Mouse (Mus musculus): ENCODE data around the gene Igsf21. TPM values are rescaled to one million over a fixed set of nuclear protein-coding genes. Genes with fewer than 3 reads are reported as not detected.

Gene Igsf21
- polyA plus RNA-seq, 1 experiment from 2014 or later, result 0.07 TPM

DNA sequence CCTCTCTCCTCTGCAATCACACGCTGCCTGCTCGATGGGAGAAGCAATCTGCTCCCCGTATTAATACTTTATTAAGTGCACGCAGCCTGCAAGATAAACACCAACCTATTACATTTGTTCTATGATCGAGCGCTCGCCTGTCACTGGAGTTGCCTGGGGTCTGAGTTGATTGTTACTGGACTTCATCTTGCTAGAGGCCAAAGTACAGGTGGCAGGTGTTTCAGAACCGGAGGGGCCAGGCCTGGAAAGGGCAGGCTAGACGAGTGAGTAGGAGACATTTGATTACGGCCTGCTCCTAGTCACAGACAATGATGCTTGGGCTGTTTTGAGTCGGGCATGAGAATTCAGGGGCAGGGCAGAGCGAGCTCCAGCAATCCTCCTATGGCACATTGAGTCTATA is 73.5 kb downstream of the Igsf21 start:
- Histone ChIP-seq H3K4me1 (ENCODE audit: control insufficient read depth, insufficient read depth, low read length) (no peaks in the 10 kb centered on the region), H3K36me3 (ENCODE audit: control insufficient read depth, insufficient read depth, low read length) (no peaks in the 10 kb centered on the region), H3K27ac (replicated peaks; ENCODE audit: low read depth, low read length) (no peak overlapping the region), H3K27me3 (ENCODE audit: control insufficient read depth, insufficient read depth, low read length) (no peaks in the 10 kb centered on the region), H3K9ac (ENCODE audit: low read length) (no peak overlapping the region), H3K9me3 (ENCODE audit: control insufficient read depth, low read length) (no peaks in the 10 kb centered on the region), H3K4me3 (ENCODE audit: low read depth, low read length) (no peak overlapping the region), H3K4me2 (ENCODE audit: low read depth, severe bottlenecking) (no peak overlapping the region)
- 79% methylated on average over 12 of the region's 12 CpGs for WGBS
- DNase-seq (ENCODE audit: low spot score) (no peak), ATAC-seq (ENCODE audit: insufficient number of reproducible peaks, low FRiP score, low TSS enrichment, low read depth) (no peak)

DNA sequence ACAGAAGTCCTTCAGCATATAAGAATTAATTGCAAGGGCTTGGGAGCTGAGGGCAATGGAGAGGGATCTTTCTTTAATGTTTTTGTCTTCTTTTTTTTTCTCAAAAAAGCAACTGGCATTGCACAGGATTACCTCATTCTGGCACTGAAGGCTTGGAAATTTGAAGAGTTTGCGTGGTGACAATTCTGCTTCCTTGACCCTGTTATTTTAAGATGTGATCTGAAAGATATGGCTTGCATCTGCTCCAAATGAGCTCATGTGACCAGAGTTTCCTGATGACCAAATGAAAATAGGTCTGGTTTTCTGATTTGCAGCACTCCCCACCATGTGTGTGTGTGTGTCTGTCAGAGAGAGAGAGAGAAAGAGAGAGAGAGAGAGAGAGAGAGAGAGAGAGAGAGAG is 74.7 kb downstream of the Igsf21 start:
- H3K36me3 ChIP-seq (ENCODE audit: control insufficient read depth, insufficient read depth, low read length), result no peaks in the 10 kb centered on the region
- H3K9me3 ChIP-seq (ENCODE audit: control insufficient read depth, low read length), result no peaks in the 10 kb centered on the region
- DNase-seq (ENCODE audit: low spot score) (no peak), ATAC-seq (ENCODE audit: insufficient number of reproducible peaks, low FRiP score, low TSS enrichment, low read depth) (no peak)
- H3K4me2 ChIP-seq (ENCODE audit: low read depth, severe bottlenecking), result no peak overlapping the region
- H3K4me3 ChIP-seq (ENCODE audit: low read depth, low read length), result no peak overlapping the region
- WGBS, result 94% methylated on average over 1 of the region's 1 CpGs
- no peaks in the 10 kb centered on the region for H3K4me1 ChIP-seq (ENCODE audit: control insufficient read depth, insufficient read depth, low read length)
- no peak overlapping the region for H3K9ac ChIP-seq (ENCODE audit: low read length)
- H3K27ac ChIP-seq (replicated peaks; ENCODE audit: low read depth, low read length), result no peak overlapping the region
- H3K27me3 ChIP-seq (ENCODE audit: control insufficient read depth, insufficient read depth, low read length), result no peaks in the 10 kb centered on the region

DNA sequence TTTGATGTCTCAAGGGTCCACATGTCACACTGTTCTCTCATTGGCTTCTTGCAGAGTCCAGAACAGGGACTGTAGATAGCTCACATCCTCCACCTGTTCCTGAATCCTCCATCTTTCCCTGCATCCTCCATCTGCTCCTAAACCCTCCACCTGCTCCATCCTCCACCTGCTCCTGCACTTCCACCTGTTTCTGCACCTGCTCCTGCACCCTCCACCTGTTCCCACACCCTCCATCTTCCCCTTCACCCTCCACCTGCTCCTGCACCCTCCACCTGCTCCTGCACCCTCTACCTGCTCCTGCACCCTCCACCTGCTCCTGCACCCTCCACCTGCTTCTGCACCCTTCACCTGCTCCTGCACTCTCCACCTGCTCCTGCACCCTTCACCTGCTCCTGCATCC is 75.4 kb downstream of the Igsf21 start:
- H3K9me3 ChIP-seq (ENCODE audit: control insufficient read depth, low read length), result no peaks in the 10 kb centered on the region
- no peaks in the 10 kb centered on the region for H3K27me3 ChIP-seq (ENCODE audit: control insufficient read depth, insufficient read depth, low read length)
- no peak overlapping the region for H3K4me3 ChIP-seq (ENCODE audit: low read depth, low read length)
- ATAC-seq (ENCODE audit: insufficient number of reproducible peaks, low FRiP score, low TSS enrichment, low read depth) (no peak), DNase-seq (ENCODE audit: low spot score) (no peak)
- H3K4me2 ChIP-seq (ENCODE audit: low read depth, severe bottlenecking), result no peak overlapping the region
- H3K4me1 ChIP-seq (ENCODE audit: control insufficient read depth, insufficient read depth, low read length), result no peaks in the 10 kb centered on the region
- H3K36me3 ChIP-seq (ENCODE audit: control insufficient read depth, insufficient read depth, low read length), result no peaks in the 10 kb centered on the region
- H3K27ac ChIP-seq (replicated peaks; ENCODE audit: low read depth, low read length), result no peak overlapping the region
- no peak overlapping the region for H3K9ac ChIP-seq (ENCODE audit: low read length)

DNA sequence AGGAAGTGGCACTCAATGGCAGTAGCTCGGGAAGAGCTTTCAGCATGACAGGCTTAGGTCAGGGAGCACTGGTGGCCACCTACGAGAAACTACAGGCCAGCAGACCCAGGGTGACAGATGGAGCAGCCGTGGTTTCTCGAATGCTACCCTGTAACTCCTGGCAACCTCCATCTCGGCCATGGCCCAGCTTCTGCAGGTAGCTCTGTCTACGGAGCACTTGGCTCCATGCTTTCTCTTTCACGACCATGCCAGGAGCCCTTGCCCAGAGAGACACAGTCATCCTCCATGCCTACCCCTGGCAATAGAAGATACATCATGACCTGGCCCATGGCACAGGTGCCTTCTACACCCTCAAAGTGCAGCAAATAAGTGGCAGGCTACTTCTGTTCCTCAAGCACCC is 80.7 kb downstream of the Igsf21 start:
- DNase-seq (ENCODE audit: low spot score) (no peak), ATAC-seq (ENCODE audit: insufficient number of reproducible peaks, low FRiP score, low TSS enrichment, low read depth) (no peak)
- H3K9ac ChIP-seq (ENCODE audit: low read length), result no peak overlapping the region
- H3K4me2 ChIP-seq (ENCODE audit: low read depth, severe bottlenecking), result no peak overlapping the region
- WGBS, result 79% methylated on average over 7 of the region's 7 CpGs
- no peaks in the 10 kb centered on the region for H3K36me3 ChIP-seq (ENCODE audit: control insufficient read depth, insufficient read depth, low read length)
- no peak overlapping the region for H3K4me3 ChIP-seq (ENCODE audit: low read depth, low read length)
- H3K27ac ChIP-seq (replicated peaks; ENCODE audit: low read depth, low read length), result no peak overlapping the region
- no peaks in the 10 kb centered on the region for H3K27me3 ChIP-seq (ENCODE audit: control insufficient read depth, insufficient read depth, low read length)
- no peaks in the 10 kb centered on the region for H3K4me1 ChIP-seq (ENCODE audit: control insufficient read depth, insufficient read depth, low read length)
- H3K9me3 ChIP-seq (ENCODE audit: control insufficient read depth, low read length), result no peaks in the 10 kb centered on the region

DNA sequence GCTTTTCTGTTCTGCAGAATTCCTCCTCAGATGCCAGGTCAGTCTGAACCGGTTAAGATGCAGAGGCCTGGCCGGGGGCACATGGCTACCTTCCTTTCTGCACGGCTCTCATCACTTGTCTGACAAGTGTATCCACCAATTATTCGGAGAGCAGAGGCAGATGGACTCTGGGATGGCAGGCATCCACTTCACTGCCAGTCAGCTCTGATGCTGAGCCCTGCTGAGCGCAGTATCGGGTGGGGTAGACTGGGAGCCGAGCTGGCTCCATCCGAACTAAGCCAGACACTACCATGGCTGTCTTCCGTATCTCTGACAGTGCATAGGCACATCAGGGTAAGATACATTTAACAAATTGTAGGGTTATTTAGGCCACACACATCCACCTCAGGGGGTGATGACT is 81.9 kb downstream of the Igsf21 start:
- Histone ChIP-seq H3K4me3 (ENCODE audit: low read depth, low read length) (no peak overlapping the region), H3K36me3 (ENCODE audit: control insufficient read depth, insufficient read depth, low read length) (no peaks in the 10 kb centered on the region), H3K9me3 (ENCODE audit: control insufficient read depth, low read length) (no peaks in the 10 kb centered on the region), H3K4me2 (ENCODE audit: low read depth, severe bottlenecking) (no peak overlapping the region), H3K27ac (replicated peaks; ENCODE audit: low read depth, low read length) (no peak overlapping the region), H3K4me1 (ENCODE audit: control insufficient read depth, insufficient read depth, low read length) (no peaks in the 10 kb centered on the region), H3K9ac (ENCODE audit: low read length) (no peak overlapping the region), H3K27me3 (ENCODE audit: control insufficient read depth, insufficient read depth, low read length) (no peaks in the 10 kb centered on the region)
- no peak for DNase-seq (ENCODE audit: low spot score)
- no peak for ATAC-seq (ENCODE audit: insufficient number of reproducible peaks, low FRiP score, low TSS enrichment, low read depth)
- 88% methylated on average over 9 of the region's 9 CpGs for WGBS

DNA sequence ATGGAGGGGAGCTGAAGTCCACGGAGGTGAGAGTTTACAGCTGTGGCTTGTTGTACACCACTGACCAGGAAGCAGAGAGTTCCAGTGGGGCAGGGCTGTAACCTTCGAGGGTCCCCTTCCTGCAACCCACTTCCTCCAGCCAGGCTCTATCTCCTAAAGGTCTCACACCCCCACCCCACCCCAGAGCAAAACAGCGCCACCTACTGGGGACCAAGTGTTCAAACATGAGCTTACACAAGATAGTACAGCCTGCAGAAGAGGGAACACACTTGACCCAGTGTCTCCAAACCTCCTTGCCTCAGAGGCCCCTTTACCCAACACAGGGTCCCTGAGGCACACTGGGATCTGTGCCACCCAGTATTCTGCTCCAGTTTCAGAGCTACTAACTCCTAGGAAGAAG is 87.0 kb downstream of the Igsf21 start:
- Histone ChIP-seq H3K36me3 (ENCODE audit: control insufficient read depth, insufficient read depth, low read length) (no peaks in the 10 kb centered on the region), H3K4me1 (ENCODE audit: control insufficient read depth, insufficient read depth, low read length) (no peaks in the 10 kb centered on the region), H3K4me3 (ENCODE audit: low read depth, low read length) (no peak overlapping the region), H3K27ac (replicated peaks; ENCODE audit: low read depth, low read length) (no peak overlapping the region), H3K9me3 (ENCODE audit: control insufficient read depth, low read length) (no peaks in the 10 kb centered on the region), H3K9ac (ENCODE audit: low read length) (no peak overlapping the region), H3K4me2 (ENCODE audit: low read depth, severe bottlenecking) (no peak overlapping the region), H3K27me3 (ENCODE audit: control insufficient read depth, insufficient read depth, low read length) (no peaks in the 10 kb centered on the region)
- 42% methylated on average over 3 of the region's 3 CpGs for WGBS
- no peak for DNase-seq (ENCODE audit: low spot score)
- ATAC-seq (ENCODE audit: insufficient number of reproducible peaks, low FRiP score, low TSS enrichment, low read depth), result no peak

DNA sequence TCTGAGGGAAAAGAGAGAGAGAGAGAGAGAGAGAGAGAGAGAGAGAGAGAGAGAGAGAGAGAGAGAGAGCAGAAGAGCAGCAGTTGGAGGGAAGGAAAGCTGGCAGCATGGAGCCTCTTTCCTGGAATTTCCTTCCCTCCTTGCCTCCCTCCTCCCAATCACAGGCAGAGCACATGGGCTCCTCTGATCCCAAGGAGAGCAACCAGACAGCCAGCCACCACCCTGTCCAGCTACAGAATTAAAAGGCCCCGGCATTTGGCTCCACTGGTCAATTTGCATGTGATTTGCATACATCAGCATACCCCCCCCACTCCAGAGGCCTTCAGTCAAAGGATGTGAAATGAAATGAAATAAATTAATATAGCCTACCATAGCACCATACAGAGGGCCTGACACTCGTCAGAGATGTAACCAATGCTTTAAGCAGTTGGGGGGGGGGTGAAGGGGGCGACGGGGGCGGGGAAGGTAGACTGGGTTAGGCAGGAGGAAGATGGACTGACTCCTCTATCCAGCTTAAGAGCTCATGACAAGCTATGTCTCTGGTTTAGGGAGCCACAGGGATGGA is 91.6 kb downstream of the Igsf21 start:
- ATAC-seq (ENCODE audit: insufficient number of reproducible peaks, low FRiP score, low TSS enrichment, low read depth), result no peak
- no peaks in the 10 kb centered on the region for H3K36me3 ChIP-seq (ENCODE audit: control insufficient read depth, insufficient read depth, low read length)
- no peak overlapping the region for H3K4me3 ChIP-seq (ENCODE audit: low read depth, low read length)

DNA sequence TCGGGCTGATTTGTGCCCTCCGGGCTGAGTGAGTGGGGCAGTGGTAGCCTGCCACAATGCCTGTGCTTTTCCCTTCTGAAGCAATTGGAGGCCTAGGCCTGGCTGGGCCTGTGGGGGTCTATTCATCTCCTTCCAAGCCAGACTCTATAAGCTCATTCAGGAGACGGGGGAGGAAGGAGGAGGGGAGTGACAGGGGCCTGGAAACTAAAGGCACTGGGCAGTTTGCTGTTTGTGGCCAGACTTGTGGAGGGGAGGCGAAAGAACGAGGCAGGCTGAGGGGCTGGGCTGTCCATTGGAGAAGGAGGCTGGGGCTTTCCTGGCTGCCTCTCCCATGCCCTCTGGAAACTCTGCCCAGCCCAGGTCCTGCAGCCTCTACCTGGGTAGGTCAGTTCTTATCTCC is 92.1 kb downstream of the Igsf21 start:
- Histone ChIP-seq H3K4me2 (ENCODE audit: low read depth, severe bottlenecking) (no peak overlapping the region), H3K27me3 (ENCODE audit: control insufficient read depth, insufficient read depth, low read length) (no peaks in the 10 kb centered on the region), H3K9ac (ENCODE audit: low read length) (no peak overlapping the region), H3K9me3 (ENCODE audit: control insufficient read depth, low read length) (no peaks in the 10 kb centered on the region), H3K27ac (replicated peaks; ENCODE audit: low read depth, low read length) (no peak overlapping the region), H3K4me3 (ENCODE audit: low read depth, low read length) (no peak overlapping the region), H3K36me3 (ENCODE audit: control insufficient read depth, insufficient read depth, low read length) (no peaks in the 10 kb centered on the region), H3K4me1 (ENCODE audit: control insufficient read depth, insufficient read depth, low read length) (no peaks in the 10 kb centered on the region)
- 61% methylated on average over 5 of the region's 5 CpGs for WGBS
- ATAC-seq (ENCODE audit: insufficient number of reproducible peaks, low FRiP score, low TSS enrichment, low read depth) (no peak), DNase-seq (ENCODE audit: low spot score) (no peak)

More for the DNA sequence above, 91.6 kb downstream of the Igsf21 start:
- DNase-seq (ENCODE audit: low spot score), result no peak
- no peaks in the 10 kb centered on the region for H3K27me3 ChIP-seq (ENCODE audit: control insufficient read depth, insufficient read depth, low read length)
- no peak overlapping the region for H3K9ac ChIP-seq (ENCODE audit: low read length)
- H3K9me3 ChIP-seq (ENCODE audit: control insufficient read depth, low read length), result no peaks in the 10 kb centered on the region
- H3K27ac ChIP-seq (replicated peaks; ENCODE audit: low read depth, low read length), result no peak overlapping the region
- WGBS, result 54% methylated on average over 5 of the region's 5 CpGs
- H3K4me1 ChIP-seq (ENCODE audit: control insufficient read depth, insufficient read depth, low read length), result no peaks in the 10 kb centered on the region
- H3K4me2 ChIP-seq (ENCODE audit: low read depth, severe bottlenecking), result no peak overlapping the region

DNA sequence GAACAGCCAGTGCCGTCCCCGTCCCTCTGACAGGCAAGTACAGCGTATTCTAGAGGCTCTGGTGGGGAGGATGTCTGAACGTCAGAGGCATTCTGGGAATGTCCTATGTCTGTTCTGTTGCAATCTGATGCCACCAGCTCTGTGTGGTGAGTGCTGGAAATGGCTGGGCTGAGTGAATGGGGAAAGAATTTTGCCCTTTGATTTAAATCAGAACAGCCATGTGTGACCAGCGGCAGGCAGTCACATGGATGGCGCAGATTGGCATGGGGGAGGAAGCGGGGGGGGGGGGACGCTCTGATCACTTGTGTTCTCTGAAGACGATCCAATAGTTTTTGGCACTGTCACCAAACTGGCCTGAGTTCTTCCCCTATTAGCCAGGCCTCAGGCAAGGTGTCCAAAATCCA is 92.9 kb downstream of the Igsf21 start:
- WGBS, result 74% methylated on average over 9 of the region's 9 CpGs
- no peak overlapping the region for H3K4me2 ChIP-seq (ENCODE audit: low read depth, severe bottlenecking)
- ATAC-seq (ENCODE audit: insufficient number of reproducible peaks, low FRiP score, low TSS enrichment, low read depth) (no peak), DNase-seq (ENCODE audit: low spot score) (no peak)
- no peaks in the 10 kb centered on the region for H3K9me3 ChIP-seq (ENCODE audit: control insufficient read depth, low read length)
- H3K27me3 ChIP-seq (ENCODE audit: control insufficient read depth, insufficient read depth, low read length), result no peaks in the 10 kb centered on the region
- H3K4me3 ChIP-seq (ENCODE audit: low read depth, low read length), result no peak overlapping the region
- H3K27ac ChIP-seq (replicated peaks; ENCODE audit: low read depth, low read length), result no peak overlapping the region
- no peaks in the 10 kb centered on the region for H3K36me3 ChIP-seq (ENCODE audit: control insufficient read depth, insufficient read depth, low read length)
- no peak overlapping the region for H3K9ac ChIP-seq (ENCODE audit: low read length)
- H3K4me1 ChIP-seq (ENCODE audit: control insufficient read depth, insufficient read depth, low read length), result no peaks in the 10 kb centered on the region

Data from limb, embryonic 11.5 days (tissue).